Mouse (Mus musculus): ENCODE results near the gene Tubb1.
A peak's percentile ranks its signal among the peaks of the same experiment; 100 is the strongest.

Gene Tubb1

DNA sequence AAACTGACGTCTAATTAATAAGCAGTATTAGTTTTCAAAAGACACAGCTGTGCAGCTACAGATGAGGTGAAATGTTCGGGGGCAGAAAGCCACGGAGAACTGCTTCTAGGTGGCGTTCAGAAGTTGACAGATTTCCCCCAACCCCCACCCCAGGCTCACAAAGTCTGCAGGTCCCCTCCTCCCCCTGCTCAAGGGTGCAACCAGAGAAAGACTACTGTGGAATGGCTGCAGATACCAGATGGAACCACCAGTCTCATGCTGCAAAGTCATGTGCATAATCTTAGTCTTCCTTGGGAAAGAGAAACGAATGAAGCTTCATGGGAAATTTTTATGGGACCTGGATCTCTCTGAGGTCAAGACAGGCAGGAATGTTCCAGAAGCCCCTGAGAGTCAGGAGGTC is 51.8 kb downstream of the Tubb1 start:
- DNase-seq (ENCODE audit: low spot score in 2 of 2) = no peak

DNA sequence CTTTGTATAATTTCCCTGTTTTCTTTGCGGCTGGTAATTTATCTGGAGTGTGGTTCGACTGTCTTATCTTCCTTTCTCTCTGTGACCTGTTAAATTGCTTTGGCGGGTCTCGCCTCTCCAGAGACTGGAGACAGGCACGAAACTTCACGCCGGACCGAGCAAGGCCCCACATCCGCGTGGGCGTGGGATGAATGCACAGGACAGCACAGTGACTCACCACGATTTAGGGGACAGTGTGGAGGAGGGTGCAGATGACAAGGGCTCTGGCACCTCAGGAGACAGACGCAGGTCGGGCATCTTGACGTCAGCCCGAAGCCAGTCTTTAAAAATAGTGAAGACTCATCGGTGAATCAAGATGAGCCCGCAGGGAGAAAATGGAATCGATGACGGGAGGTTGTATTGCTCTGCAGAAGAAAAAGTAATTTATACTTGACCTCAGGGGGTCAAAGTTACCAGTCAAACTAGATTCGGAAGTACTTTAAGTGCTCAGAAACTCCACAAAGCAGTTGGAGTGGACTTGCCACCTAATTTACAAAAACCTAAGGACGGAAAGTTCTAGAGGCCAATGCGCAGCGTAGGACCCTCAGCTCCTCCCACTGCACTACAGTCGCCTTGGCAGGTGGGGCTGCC is 52.5 kb downstream of the Tubb1 start:
- DNase-seq (ENCODE audit: low spot score in 2 of 2) = peak in 1 of 2 experiments; percentile 6

Data from left cerebral cortex, adult 9 months (tissue).